Mouse (Mus musculus): ENCODE measurements around the gene Tlr12. TPM values are rescaled to one million over a fixed set of nuclear protein-coding genes. Genes with fewer than 3 reads are reported as not detected.

The Tlr12 gene
- polyA plus RNA-seq, 1 experiment from 2014 or later = 1.9 TPM

DNA sequence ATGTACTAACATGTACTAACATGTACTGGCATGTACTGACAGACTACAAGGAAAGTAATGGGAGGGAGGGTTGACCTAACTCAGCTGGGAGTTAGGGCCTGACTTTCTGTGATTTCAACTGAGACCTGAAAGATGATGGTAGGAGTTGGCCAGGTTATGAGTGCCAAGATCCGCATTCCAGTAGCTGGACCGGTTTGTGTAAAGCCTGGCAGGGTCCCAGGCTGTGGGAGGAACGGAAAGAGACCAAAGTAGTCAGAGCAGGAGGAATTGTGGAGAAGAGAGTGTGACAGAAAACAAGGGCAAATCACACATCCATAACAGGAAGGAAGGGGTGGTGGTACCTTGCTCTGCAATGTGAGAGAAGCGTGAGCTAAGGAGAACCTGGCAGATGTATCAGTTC is 42.6 kb downstream of the Tlr12 start:
- no peak overlapping the region for H3K4me2 ChIP-seq
- no peak overlapping the region for H3K9ac ChIP-seq
- WGBS = 92% methylated on average over 4 of the region's 4 CpGs
- no peaks in the 10 kb centered on the region for H3K9me3 ChIP-seq
- no peaks in the 10 kb centered on the region for H3K4me1 ChIP-seq
- H3K36me3 ChIP-seq (replicated peaks) = peaks cover 18% of the 10 kb centered on the region
- H3K27ac ChIP-seq = no peak overlapping the region
- no peak for ATAC-seq (replicated peaks)
- H3K4me3 ChIP-seq = no peak overlapping the region
- no peaks in the 10 kb centered on the region for H3K27me3 ChIP-seq (replicated peaks)

Other genes with a start within 250 kb of the Tlr12 start
- gene Zscan20, start 8.5 kb downstream of the Tlr12 start, polyA plus RNA-seq (2015; fragmentation: Nextera tagmentation; extraction: Ambion mirVana) = 5.3 and 6.1 TPM in 2 replicates
- gene Phc2, start 36.1 kb upstream of the Tlr12 start, polyA plus RNA-seq (2015; fragmentation: Nextera tagmentation; extraction: Ambion mirVana) = 70.0 and 72.2 TPM in 2 replicates
- 0.28 and 0.34 TPM in 2 replicates for gene A3galt2, start 136.7 kb upstream of the Tlr12 start, polyA plus RNA-seq (2015; fragmentation: Nextera tagmentation; extraction: Ambion mirVana)
- gene Zfp362, start 187.4 kb upstream of the Tlr12 start, polyA plus RNA-seq (2015; fragmentation: Nextera tagmentation; extraction: Ambion mirVana) = 40.1 and 42.2 TPM in 2 replicates

All from midbrain, embryonic 15.5 days (tissue).